Mouse (Mus musculus) heart, embryonic 15.5 days (tissue): ENCODE data around the gene Atp1a2. TPM values are rescaled to one million over a fixed set of nuclear protein-coding genes. Genes with fewer than 3 reads are reported as not detected.
"Not testable (repeated sequence)": the region's sequence is repeated elsewhere in the genome, so short reads cannot be mapped to it uniquely, and the experiment has no call there.

Experiments
- ATAC-seq: fragments of 200-750 bp; cut with Nextera tagmentation; replicated peaks from 2 replicates; pipeline ENCODE4 v1.8.0; 2017; ENCODE audit warnings: low read depth, moderate TSS enrichment; ENCODE audit not compliant: insufficient number of reproducible peaks, insufficient read depth, low FRiP score
- H3K27ac ChIP-seq: fragments of 300-500 bp; sonication (generic); 2 replicates; pipeline ENCODE4 v1.5.1; 2015; ENCODE audit warnings: mild to moderate bottlenecking, inconsistent platforms
- H3K27me3 ChIP-seq: fragments of 300-500 bp; sonication (generic); 2 replicates; pipeline ENCODE4 v1.6.1; 2015; ENCODE audit warnings: inconsistent platforms
- H3K36me3 ChIP-seq: fragments of 300-500 bp; sonication (generic); 2 replicates; pipeline ENCODE4 v1.6.1; 2015; ENCODE audit warnings: mild to moderate bottlenecking, inconsistent platforms
- H3K4me1 ChIP-seq: fragments of 300-500 bp; sonication (generic); replicated peaks from 2 replicates; pipeline ENCODE4 v1.6.1; 2015; ENCODE audit warnings: inconsistent platforms
- H3K4me2 ChIP-seq: fragments of 300-500 bp; sonication (generic); 2 replicates; pipeline ENCODE4 v1.6.1; 2015; ENCODE audit warnings: inconsistent platforms, mild to moderate bottlenecking, moderate library complexity
- H3K4me3 ChIP-seq: fragments of 300-500 bp; sonication (generic); 2 replicates; pipeline ENCODE4 v1.5.1; 2015; ENCODE audit warnings: mild to moderate bottlenecking, inconsistent platforms
- H3K9ac ChIP-seq: fragments of 300-500 bp; sonication (generic); 2 replicates; pipeline ENCODE4 v1.6.1; 2015; ENCODE audit warnings: mild to moderate bottlenecking, inconsistent platforms
- H3K9me3 ChIP-seq: fragments of 300-500 bp; sonication (generic); replicated peaks from 2 replicates; pipeline ENCODE4 v1.6.1; 2016; ENCODE audit warnings: inconsistent platforms
- WGBS: fragments of 180-500 bp; shearing (Covaris S2); methylation state at CpG from one replicate; pipeline ENCODE4 v1.1.7; 2015; ENCODE audit warnings: mixed read lengths; 5-methylcytosine and 5-hydroxymethylcytosine counted together
- polyA plus RNA-seq: library from polyadenylated mRNA; unstranded; fragments of >200 nt; fragmentation: Nextera tagmentation; extraction: Ambion mirVana; gene quantifications from 2 replicates; pipeline ENCODE4 v1.2.1, GENCODE M21; 2015

Atp1a2 gene
- polyA plus RNA-seq, 1 experiment from 2014 or later = 17.9 TPM

- peak within 1 kb of the TSS; percentile 62 for H3K27ac ChIP-seq
Measured at GRCm38 (mm10) chr1:172261477-172262078, 36.3 kb downstream of the Atp1a2 start, which contains the start of gene Igsf8. Igsf8 (plus strand) TSS chr1:172261641.

GRCm38 (mm10) chr1:172258314-172258713 is 39.5 kb downstream of the Atp1a2 start, which contains the start of gene Atp1a4:
Atp1a4 (minus strand) TSS chr1:172258414.
- H3K4me3 ChIP-seq = no peak within 1 kb of the TSS
- H3K9ac ChIP-seq = no peak within 1 kb of the TSS
- H3K27me3 ChIP-seq = no peaks in the 10 kb centered on the region
- H3K4me2 ChIP-seq = no peak within 1 kb of the TSS
- no peak for ATAC-seq
- 0 out of 2 replicates have a peak, but pooled peaks cover 2% of the 10 kb centered on the region for H3K4me1 ChIP-seq
- no peak within 1 kb of the TSS for H3K27ac ChIP-seq
- H3K36me3 ChIP-seq = no peaks in the 10 kb centered on the region
- WGBS = 84% methylated on average over 6 of the region's 6 CpGs
- H3K9me3 ChIP-seq = no peaks in the 10 kb centered on the region

More at GRCm38 (mm10) chr1:172261477-172262078, 36.3 kb downstream of the Atp1a2 start, which contains the start of gene Igsf8:
- H3K4me3 ChIP-seq = no peak within 1 kb of the TSS
- no peak within 1 kb of the TSS for H3K9ac ChIP-seq
- H3K9me3 ChIP-seq = no peaks in the 10 kb centered on the region; the same call in 1 of the 2 replicates
- 53% methylated on average over 8 of the region's 8 CpGs for WGBS
- no peak within 1 kb of the TSS for H3K4me2 ChIP-seq
- no peak for ATAC-seq
- H3K36me3 ChIP-seq = no peaks in the 10 kb centered on the region
- 0 out of 2 replicates have a peak, but pooled peaks cover 2% of the 10 kb centered on the region for H3K4me1 ChIP-seq
- H3K27me3 ChIP-seq = no peaks in the 10 kb centered on the region

- no peak overlapping the region for H3K4me3 ChIP-seq
- H3K4me2 ChIP-seq = no peak overlapping the region
- peak; percentile 45; the same call in 1 of the 2 replicates for ATAC-seq
- no peak overlapping the region for H3K27ac ChIP-seq
- H3K4me1 ChIP-seq = peaks cover 22% of the 10 kb centered on the region
- H3K36me3 ChIP-seq = no peaks in the 10 kb centered on the region
- H3K27me3 ChIP-seq = no peaks in the 10 kb centered on the region
- 39% methylated on average over 2 of the region's 2 CpGs for WGBS
- H3K9ac ChIP-seq = no peak overlapping the region
- no peaks in the 10 kb centered on the region for H3K9me3 ChIP-seq
Measured at GRCm38 (mm10) chr1:172247679-172248078, 50.2 kb downstream of the Atp1a2 start.

GRCm38 (mm10) chr1:172247216-172247615 is 50.6 kb downstream of the Atp1a2 start:
- no peak overlapping the region for H3K4me3 ChIP-seq
- H3K36me3 ChIP-seq = no peaks in the 10 kb centered on the region
- no peak overlapping the region for H3K4me2 ChIP-seq
- 62% methylated on average over 4 of the region's 4 CpGs for WGBS
- peaks cover 22% of the 10 kb centered on the region for H3K4me1 ChIP-seq
- H3K9ac ChIP-seq = no peak overlapping the region
- no peaks in the 10 kb centered on the region for H3K9me3 ChIP-seq
- no peak overlapping the region for H3K27ac ChIP-seq
- ATAC-seq = no peak
- H3K27me3 ChIP-seq = no peaks in the 10 kb centered on the region

GRCm38 (mm10) chr1:172244645-172245044 is 53.2 kb downstream of the Atp1a2 start:
- H3K27ac ChIP-seq, H3K27me3 ChIP-seq, H3K9me3 ChIP-seq, H3K36me3 ChIP-seq, H3K9ac ChIP-seq, ATAC-seq: not testable (repeated sequence)
- Histone ChIP-seq H3K4me2 (peak overlapping the region; percentile 46), H3K4me3 (peak overlapping the region; percentile 16; the same call in 1 of the 2 replicates), H3K4me1 (peaks cover 29% of the 10 kb centered on the region)
- WGBS = 39% methylated on average over 23 of the region's 23 CpGs

DNA sequence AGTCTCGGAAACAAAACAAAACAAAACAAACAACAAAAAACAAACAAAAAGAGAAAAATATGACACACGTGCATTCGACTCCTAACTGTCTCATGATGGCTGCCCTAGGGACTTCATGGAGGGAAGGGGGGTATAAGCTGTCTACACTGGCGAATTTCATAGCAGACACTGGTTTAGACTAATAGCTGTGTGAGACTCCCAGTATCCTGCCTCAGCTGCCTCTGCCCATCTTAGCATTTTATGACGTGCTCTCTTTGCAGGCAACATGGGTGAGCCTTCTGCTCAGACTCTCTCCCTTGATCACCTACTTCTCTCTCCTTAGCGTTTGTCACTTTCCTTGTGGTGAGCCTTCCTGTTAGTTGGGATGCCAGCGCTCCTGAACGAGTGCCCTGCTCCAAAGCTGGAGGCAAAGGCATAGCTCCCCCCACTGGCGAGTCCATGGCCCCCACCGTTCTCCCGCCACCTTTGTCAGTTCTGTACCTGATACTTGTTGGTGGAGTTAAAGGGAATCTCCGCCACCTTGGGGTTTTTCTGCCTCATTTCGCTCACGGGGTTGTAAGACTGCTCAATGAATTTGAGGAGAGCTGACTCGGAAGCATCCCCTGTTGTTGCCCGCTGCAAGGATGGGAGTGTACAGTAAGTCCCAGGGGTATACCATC is 54.2 kb downstream of the Atp1a2 start:
- Histone ChIP-seq H3K4me1 (peaks cover 29% of the 10 kb centered on the region), H3K36me3 (no peaks in the 10 kb centered on the region), H3K4me3 (peak overlapping the region; percentile 16; the same call in 1 of the 2 replicates), H3K9me3 (no peaks in the 10 kb centered on the region), H3K27ac (peak overlapping the region; percentile 84), H3K9ac (peak overlapping the region; percentile 24; the same call in 1 of the 2 replicates), H3K4me2 (peak overlapping the region; percentile 46), H3K27me3 (no peaks in the 10 kb centered on the region)
- no peak for ATAC-seq
- WGBS = 29% methylated on average over 16 of the region's 16 CpGs

DNA sequence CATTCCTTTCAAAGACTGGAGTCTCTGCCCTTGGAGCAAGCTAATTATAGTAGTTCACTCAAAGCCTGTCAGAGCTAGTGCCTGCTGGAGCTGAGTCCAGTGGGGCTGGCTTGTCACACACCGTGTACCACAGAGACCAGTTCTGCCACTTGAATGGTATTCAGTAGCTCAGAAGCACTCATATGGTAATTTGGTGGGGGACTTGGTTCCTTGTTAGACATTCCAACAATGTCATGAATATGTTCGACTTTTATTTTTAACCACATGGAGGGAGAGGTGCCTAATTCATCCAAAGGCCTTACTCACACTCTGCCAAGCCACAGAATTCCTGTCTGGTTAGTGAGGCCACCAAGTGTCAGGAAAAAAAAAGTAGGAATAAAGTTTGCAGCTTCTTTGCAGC is 55.5 kb downstream of the Atp1a2 start:
- no peak overlapping the region for H3K9ac ChIP-seq
- H3K4me3 ChIP-seq = no peak overlapping the region
- no peaks in the 10 kb centered on the region for H3K9me3 ChIP-seq
- ATAC-seq = peak; percentile 89
- no peak overlapping the region for H3K4me2 ChIP-seq
- H3K4me1 ChIP-seq = peaks cover 29% of the 10 kb centered on the region
- WGBS = 28% methylated on average over 2 of the region's 2 CpGs
- H3K36me3 ChIP-seq = no peaks in the 10 kb centered on the region
- peak overlapping the region; percentile 84 for H3K27ac ChIP-seq
- no peaks in the 10 kb centered on the region for H3K27me3 ChIP-seq

DNA sequence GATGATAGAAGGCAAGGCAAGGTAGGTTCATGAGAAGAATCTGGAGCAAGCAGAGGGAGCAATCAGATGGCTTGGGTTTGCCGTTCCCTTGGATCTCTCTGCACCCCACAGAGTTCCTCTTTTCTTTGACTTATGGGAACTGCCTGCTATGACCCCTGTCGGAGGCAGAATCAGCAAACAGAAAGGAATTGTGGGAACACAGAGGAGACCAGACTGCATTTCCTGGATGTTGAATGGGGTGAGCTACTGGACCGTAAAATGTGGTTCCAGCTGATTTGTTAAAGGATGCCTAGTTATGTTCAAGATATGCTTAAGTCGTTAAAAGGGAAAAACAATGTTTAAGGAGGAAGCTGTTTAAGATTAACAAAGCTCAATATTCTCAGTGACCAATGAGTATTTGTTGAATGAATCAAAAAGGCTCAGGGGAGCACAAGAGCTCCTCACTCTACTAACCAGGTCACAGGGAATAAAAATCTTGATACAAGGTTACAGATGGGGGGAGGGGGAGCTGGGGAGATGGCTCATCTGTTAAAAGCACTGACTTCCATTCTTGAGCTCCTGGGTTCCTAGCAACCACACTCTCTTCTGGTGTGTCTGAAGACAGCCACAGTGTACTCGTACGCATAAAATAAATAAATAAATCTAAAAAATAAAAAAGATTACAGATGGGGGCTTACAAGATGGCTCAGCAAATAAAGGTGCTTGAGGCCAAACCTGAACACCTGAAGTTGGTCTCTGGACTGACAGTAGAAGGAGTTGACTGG is 56.7 kb downstream of the Atp1a2 start:
- Histone ChIP-seq H3K9me3 (no peaks in the 10 kb centered on the region), H3K9ac (no peak overlapping the region), H3K4me3 (no peak overlapping the region), H3K4me2 (no peak overlapping the region), H3K36me3 (no peaks in the 10 kb centered on the region), H3K27me3 (no peaks in the 10 kb centered on the region), H3K4me1 (peaks cover 29% of the 10 kb centered on the region), H3K27ac (peak overlapping the region; percentile 84)
- ATAC-seq = no peak
- 67% methylated on average over 6 of the region's 6 CpGs for WGBS

DNA sequence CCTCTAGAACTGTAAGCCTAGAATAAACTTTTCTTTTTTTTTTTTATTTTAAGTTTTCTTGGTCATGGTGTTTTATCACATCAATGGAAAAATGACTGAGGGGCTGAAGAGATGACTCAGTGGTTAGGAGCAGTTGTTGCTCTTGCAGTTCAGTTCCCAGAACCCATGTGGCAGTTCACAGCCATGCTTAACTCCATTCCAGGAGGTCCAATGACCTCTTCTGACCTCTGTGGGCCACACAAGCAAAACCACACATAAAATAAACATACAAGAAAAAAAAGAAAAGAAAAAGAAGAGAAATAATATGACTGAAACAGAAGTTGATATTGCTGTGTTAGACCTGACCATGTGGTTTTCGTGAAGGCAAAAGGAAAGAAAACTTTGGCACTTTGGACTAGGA is 68.6 kb downstream of the Atp1a2 start:
- Histone ChIP-seq H3K36me3 (no peaks in the 10 kb centered on the region), H3K4me3 (no peak overlapping the region), H3K4me2 (no peak overlapping the region), H3K27me3 (no peaks in the 10 kb centered on the region), H3K27ac (no peak overlapping the region), H3K4me1 (peaks cover 11% of the 10 kb centered on the region), H3K9ac (no peak overlapping the region), H3K9me3 (no peaks in the 10 kb centered on the region)
- 91% methylated on average over 1 of the region's 1 CpGs for WGBS
- ATAC-seq = no peak

DNA sequence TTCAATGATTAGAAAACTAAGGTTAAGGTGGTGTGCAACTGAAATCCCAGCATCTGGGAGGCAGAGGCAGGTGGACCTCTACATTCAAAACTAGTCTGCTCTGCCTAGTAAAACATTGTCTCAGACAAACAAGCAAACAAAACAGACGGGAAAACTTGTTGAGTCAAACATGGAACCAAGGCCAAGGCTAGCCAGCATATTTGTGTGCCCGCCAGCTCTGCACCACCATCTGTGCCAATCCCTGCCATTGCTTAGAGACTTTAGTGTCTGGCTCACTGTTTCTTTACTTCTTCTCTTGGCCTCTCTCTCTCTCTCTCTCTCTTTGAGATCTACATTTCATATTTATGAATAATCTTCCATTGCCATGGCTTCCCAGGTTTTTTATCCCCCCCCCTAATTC is 69.7 kb downstream of the Atp1a2 start:
- Histone ChIP-seq H3K9ac (no peak overlapping the region), H3K4me2 (no peak overlapping the region), H3K4me1 (peaks cover 20% of the 10 kb centered on the region), H3K36me3 (no peaks in the 10 kb centered on the region), H3K27ac (no peak overlapping the region), H3K27me3 (no peaks in the 10 kb centered on the region), H3K9me3 (no peaks in the 10 kb centered on the region), H3K4me3 (no peak overlapping the region)
- no peak for ATAC-seq
- 87% methylated on average over 2 of the region's 2 CpGs for WGBS
